Mouse (Mus musculus) bone marrow, adult 2 months (tissue): ENCODE data around the gene Mcrip1. TPM values are rescaled to one million over a fixed set of nuclear protein-coding genes. Genes with fewer than 3 reads are reported as not detected.
"Not testable (repeated sequence)": the region's sequence is repeated elsewhere in the genome, so short reads cannot be mapped to it uniquely, and the experiment has no call there.

Experiments used
- H3K27ac ChIP-seq: fragments of 200-500 bp; 2 replicates; pipeline ENCODE4 v1.5.1; 2012; ENCODE audit warnings: low read depth, mild to moderate bottlenecking, control low read depth, inconsistent platforms, low read length; ENCODE audit not compliant: control insufficient read depth, poor library complexity, insufficient read depth
- H3K4me1 ChIP-seq: fragments of 200-500 bp; 2 replicates; pipeline ENCODE4 v1.6.1; 2011; ENCODE audit warnings: low read length; ENCODE audit not compliant: control insufficient read depth, insufficient read depth
- H3K4me3 ChIP-seq: fragments of 200-500 bp; replicated peaks from 2 replicates; pipeline ENCODE3; 2011; ENCODE audit warnings: mild to moderate bottlenecking, low read depth, low read length, control low read depth; ENCODE audit not compliant: control insufficient read depth
- CTCF ChIP-seq: fragments of 200-500 bp; IDR thresholded peaks from 2 replicates; pipeline ENCODE4 v1.5.1; 2011; ENCODE audit warnings: low read length, control low read depth; ENCODE audit not compliant: control insufficient read depth, insufficient read depth
- POLR2A ChIP-seq: fragments of 200-500 bp; IDR thresholded peaks from 2 replicates; pipeline ENCODE4 v1.6.1; 2011; ENCODE audit warnings: low read depth, mild to moderate bottlenecking, control low read depth, low read length, borderline replicate concordance; ENCODE audit not compliant: control insufficient read depth
- WGBS: fragments of 180-500 bp; shearing (Covaris S2); methylation state at CpG from one replicate; pipeline ENCODE4 v1.1.7; 2018; 5-methylcytosine and 5-hydroxymethylcytosine counted together
- polyA plus RNA-seq: library from polyadenylated mRNA; stranded (reverse); fragments of >200 nt; gene quantifications from 2 replicates; pipeline ENCODE4 v1.2.4, GENCODE M21; 2011; ENCODE audit warnings: low replicate concordance; ENCODE audit not compliant: missing spikeins, insufficient read depth, insufficient read length

The Mcrip1 gene
- polyA plus RNA-seq, 1 experiment: 86.5 TPM

DNA sequence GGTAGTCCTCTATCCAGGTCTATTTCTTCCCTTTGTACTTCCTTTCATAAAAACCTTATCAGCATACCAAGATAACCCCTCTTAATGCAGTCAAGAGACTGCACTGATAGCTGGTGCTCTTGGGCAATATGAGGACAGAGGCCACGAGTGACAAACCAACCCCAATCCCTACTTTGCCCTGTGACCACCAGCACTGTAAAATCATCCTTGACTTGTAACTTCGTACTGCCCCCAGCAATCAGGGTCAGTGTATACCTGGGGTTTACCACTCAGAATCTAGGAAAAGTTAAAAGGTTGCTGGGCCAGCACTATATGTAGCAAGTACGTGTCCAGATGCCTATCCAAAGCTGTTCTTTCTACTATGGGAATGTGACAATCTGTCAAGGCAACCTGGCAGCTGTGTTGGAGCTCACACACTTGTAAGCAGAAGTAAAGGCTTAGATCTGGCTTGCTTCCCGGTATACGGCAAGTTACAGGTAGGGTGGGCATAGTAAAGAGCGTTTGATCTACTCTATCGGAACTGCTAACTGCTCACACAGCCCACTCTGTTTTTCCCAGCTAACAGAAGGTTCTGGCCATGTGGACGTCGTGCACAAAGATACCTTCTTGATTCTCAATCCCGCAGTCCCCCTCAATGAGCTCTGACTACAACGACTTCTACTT lies 22.4 kb upstream of the Mcrip1 start:
- H3K4me1 ChIP-seq: peaks cover 3% of the 10 kb centered on the region; the same call in 1 of the 2 replicates
- WGBS: 6% methylated on average over 11 of the region's 11 CpGs
- TF ChIP-seq CTCF (no peak), POLR2A (no peak)
- H3K4me3 ChIP-seq: peak overlapping the region; percentile 97
- H3K27ac ChIP-seq: peak overlapping the region; percentile 93

GRCm38 (mm10) chr11:120571122-120571521 lies 21.6 kb upstream of the Mcrip1 start:
- Histone ChIP-seq H3K4me1 (peaks cover 3% of the 10 kb centered on the region; the same call in 1 of the 2 replicates), H3K4me3 (no peak overlapping the region), H3K27ac (no peak overlapping the region)
- no peak for TF ChIP-seq POLR2A
- no peak for TF ChIP-seq CTCF
- 31% methylated on average over 3 of the region's 3 CpGs for WGBS

GRCm38 (mm10) chr11:120568324-120568723 lies 18.8 kb upstream of the Mcrip1 start:
- TF ChIP-seq CTCF: no peak
- TF ChIP-seq POLR2A: no peak
- Histone ChIP-seq H3K4me3 (no peak overlapping the region), H3K4me1 (peaks cover 2% of the 10 kb centered on the region; the same call in 1 of the 2 replicates), H3K27ac (no peak overlapping the region)
- WGBS: 87% methylated on average over 6 of the region's 6 CpGs

- 78% methylated on average over 9 of the region's 9 CpGs for WGBS
- no peak for TF ChIP-seq CTCF
- no peak for TF ChIP-seq POLR2A
- Histone ChIP-seq H3K4me1 (no peaks in the 10 kb centered on the region), H3K27ac (no peak overlapping the region), H3K4me3 (no peak overlapping the region)
These were observed 15.6 kb upstream of the Mcrip1 start for GRCm38 (mm10) chr11:120565114-120565513.

GRCm38 (mm10) chr11:120562949-120563348 lies 13.4 kb upstream of the Mcrip1 start:
- no peaks in the 10 kb centered on the region for H3K4me1 ChIP-seq
- no peak overlapping the region for H3K27ac ChIP-seq
- TF ChIP-seq POLR2A: no peak
- no peak for TF ChIP-seq CTCF
- 94% methylated on average over 13 of the region's 13 CpGs for WGBS
- H3K4me3 ChIP-seq: no peak overlapping the region

- TF ChIP-seq POLR2A: no peak
- TF ChIP-seq CTCF: no peak
- WGBS: 86% methylated on average over 13 of the region's 13 CpGs
- Histone ChIP-seq H3K4me1 (no peaks in the 10 kb centered on the region), H3K27ac (no peak overlapping the region), H3K4me3 (no peak overlapping the region)
These were observed 11.6 kb upstream of the Mcrip1 start for GRCm38 (mm10) chr11:120560952-120561728.

GRCm38 (mm10) chr11:120558843-120559242 lies 9.3 kb upstream of the Mcrip1 start:
- not testable (repeated sequence) for H3K27ac ChIP-seq, H3K4me3 ChIP-seq, H3K4me1 ChIP-seq
- whole genome bisulfite sequencing: 77% methylated on average over 6 of the region's 6 CpGs

GRCm38 (mm10) chr11:120555260-120555659 lies 5.7 kb upstream of the Mcrip1 start:
- TF ChIP-seq POLR2A (no peak), CTCF (no peak)
- no peaks in the 10 kb centered on the region; the same call in 1 of the 2 replicates for H3K4me1 ChIP-seq
- no peak overlapping the region for H3K27ac ChIP-seq
- 63% methylated on average over 2 of the region's 2 CpGs for WGBS
- H3K4me3 ChIP-seq: no peak overlapping the region
